Mouse (Mus musculus) small intestine, adult 2 months (tissue): ENCODE measurements around the gene Flot1. TPM values are rescaled to one million over a fixed set of nuclear protein-coding genes. Genes with fewer than 3 reads are reported as not detected.

ENCODE experiments used
- H3K27ac ChIP-seq: fragments of 200-500 bp; 2 replicates; pipeline ENCODE4 v1.5.1; 2012; ENCODE audit warnings: low read depth, low read length, control low read depth, inconsistent platforms; ENCODE audit not compliant: insufficient read depth
- H3K27me3 ChIP-seq: fragments of 200-500 bp; 2 replicates; pipeline ENCODE4 v1.6.1; 2012; ENCODE audit warnings: mild to moderate bottlenecking, moderate library complexity, low read length, inconsistent platforms; ENCODE audit not compliant: control insufficient read depth, insufficient read depth
- H3K36me3 ChIP-seq: fragments of 200-500 bp; 2 replicates; pipeline ENCODE4 v1.6.1; 2012; ENCODE audit warnings: mild to moderate bottlenecking, low read length, control low read depth, inconsistent platforms; ENCODE audit not compliant: control insufficient read depth, insufficient read depth
- H3K4me1 ChIP-seq: fragments of 200-500 bp; 2 replicates; pipeline ENCODE4 v1.6.1; 2012; ENCODE audit warnings: low read length, inconsistent platforms, mixed read lengths; ENCODE audit not compliant: control insufficient read depth, insufficient read depth, insufficient read length
- H3K4me3 ChIP-seq: fragments of 200-500 bp; 2 replicates; pipeline ENCODE4 v1.5.1; 2012; ENCODE audit warnings: low read depth, mild to moderate bottlenecking, control low read depth, inconsistent platforms, low read length, moderate library complexity
- CTCF ChIP-seq: fragments of 200-500 bp; IDR thresholded peaks from 2 replicates; pipeline ENCODE4 v1.5.1; 2012; ENCODE audit warnings: low read depth, mild to moderate bottlenecking, control low read depth, inconsistent platforms, low read length, moderate library complexity, mixed read lengths; ENCODE audit not compliant: insufficient replicate concordance, insufficient read length; ENCODE audit errors: extremely low read depth
- POLR2A ChIP-seq: fragments of 200-500 bp; IDR thresholded peaks from 2 replicates; pipeline ENCODE4 v1.6.1; 2012; ENCODE audit warnings: low read depth, mild to moderate bottlenecking, control low read depth, inconsistent platforms, low read length, moderate library complexity
- WGBS: fragments of 180-500 bp; shearing (Covaris S2); methylation state at CpG from one replicate; pipeline ENCODE4 v1.1.7; 2018; 5-methylcytosine and 5-hydroxymethylcytosine counted together
- polyA plus RNA-seq: library from polyadenylated mRNA; depleted of rRNA; stranded (reverse); fragments of >200 nt; gene quantifications from 2 replicates; pipeline ENCODE4 v1.2.3, GENCODE M21; 2012; rRNA removed

The Flot1 gene
- polyA plus RNA-seq, result 33.4 and 53.2 TPM in 2 replicates

DNA sequence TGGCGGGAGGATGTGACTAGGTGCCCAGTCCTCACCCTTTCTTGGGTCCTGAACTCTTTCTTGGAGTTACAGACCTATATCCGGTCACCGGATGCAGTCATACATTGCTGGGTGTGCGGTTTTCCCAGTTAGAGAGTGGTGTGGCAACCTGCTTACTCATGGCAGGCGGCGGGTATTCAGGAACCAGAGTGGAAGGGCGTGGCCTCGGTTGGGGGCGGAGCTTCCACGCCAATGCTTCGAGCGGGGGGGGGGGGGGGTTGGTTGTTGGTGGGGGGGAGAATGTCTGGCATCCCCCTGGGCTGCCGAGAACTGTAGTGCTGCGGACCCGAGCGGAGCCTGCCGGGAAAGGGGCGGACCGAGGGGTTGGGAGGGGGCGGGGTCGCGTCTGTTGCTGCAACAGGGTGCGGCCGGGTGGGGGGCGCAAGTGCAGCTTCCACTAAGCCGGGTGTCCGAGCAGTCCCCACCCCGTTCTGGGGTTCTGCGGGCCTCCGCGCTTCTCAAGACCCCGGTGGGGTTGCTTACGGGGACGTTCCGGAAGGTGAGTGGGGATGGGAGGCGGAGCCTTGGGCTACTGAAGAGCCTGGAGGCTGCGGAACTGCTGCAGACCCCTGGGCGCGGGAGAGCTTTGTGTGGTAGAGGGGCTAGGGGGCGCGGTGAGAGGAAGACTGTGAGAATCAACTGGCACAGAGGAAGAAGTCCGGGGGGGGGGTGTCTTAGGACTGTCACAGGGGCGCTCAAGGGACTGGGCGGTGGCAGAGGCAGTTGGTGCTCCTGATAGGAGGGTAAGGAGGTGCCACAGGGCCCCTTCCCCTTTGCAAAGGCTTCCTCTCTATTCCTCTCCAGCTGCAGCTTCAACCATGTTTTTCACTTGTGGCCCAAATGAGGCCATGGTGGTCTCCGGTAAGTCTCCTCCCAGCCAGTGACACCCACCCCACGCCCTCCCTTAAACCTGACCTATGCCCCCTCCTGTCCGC is at the start of gene Flot1:
Gene Flot1, plus strand, starts transcription at position 267 of the 974 bp plus-strand sequence.
- peak within 1 kb of the TSS; percentile 72 for H3K27ac ChIP-seq
- peaks cover 2% of the 10 kb centered on the region; the same call in 1 of the 2 replicates for H3K4me1 ChIP-seq
- WGBS, result under 1% methylated on average over 47 of the region's 47 CpGs
- H3K4me3 ChIP-seq, result peak within 1 kb of the TSS; percentile 74
- TF ChIP-seq CTCF, result no peak
- no peak; the same call in 1 of the 2 replicates for TF ChIP-seq POLR2A
- H3K36me3 ChIP-seq, result peaks cover 10% of the 10 kb centered on the region; the same call in 1 of the 2 replicates
- no peaks in the 10 kb centered on the region for H3K27me3 ChIP-seq

DNA sequence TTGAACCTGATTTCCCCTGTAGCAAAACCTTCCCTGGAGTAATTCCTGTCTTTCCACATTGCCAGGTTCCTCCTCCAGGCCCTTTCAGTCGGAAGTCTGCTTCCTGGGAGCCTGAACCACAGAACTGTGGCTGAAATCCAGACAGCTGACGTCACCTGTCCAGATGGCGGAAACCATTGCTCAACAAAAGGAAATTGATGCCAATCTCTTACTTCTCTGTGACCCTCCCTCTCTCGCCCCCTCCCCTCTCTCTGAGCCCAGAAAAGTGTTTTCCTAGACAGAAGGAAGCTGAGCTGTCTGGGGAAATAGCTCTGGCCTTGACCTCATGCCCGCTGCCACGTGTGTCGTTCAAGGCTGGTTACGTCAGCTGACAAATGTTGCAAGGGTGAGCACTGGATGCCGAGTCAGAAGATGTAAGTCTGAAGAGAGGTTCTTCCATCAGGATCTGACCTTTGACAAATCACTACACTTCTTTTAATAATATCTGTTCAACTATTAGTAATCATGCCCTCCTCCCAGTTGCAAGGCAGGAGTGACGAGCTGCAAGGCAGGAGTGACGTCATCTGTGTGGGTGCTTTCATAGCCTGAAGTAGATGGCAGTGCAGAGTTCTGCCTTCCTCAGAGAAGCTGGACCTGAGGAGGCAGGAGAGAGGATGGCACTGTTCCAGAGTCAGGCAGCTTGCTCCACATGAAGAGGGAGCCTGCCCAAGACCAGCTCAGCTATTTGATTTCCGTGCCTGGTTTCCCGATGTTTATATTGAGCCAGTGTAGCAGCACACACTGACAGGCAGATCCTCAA is 46.0 kb upstream of the Flot1 start:
- H3K27me3 ChIP-seq, result no peaks in the 10 kb centered on the region
- 28% methylated on average over 13 of the region's 13 CpGs for WGBS
- H3K4me3 ChIP-seq, result no peak overlapping the region
- peak overlapping the region; percentile 63 for H3K27ac ChIP-seq
- H3K4me1 ChIP-seq, result peaks cover 9% of the 10 kb centered on the region; the same call in 1 of the 2 replicates
- no peaks in the 10 kb centered on the region for H3K36me3 ChIP-seq
- TF ChIP-seq CTCF, result no peak
- no peak for TF ChIP-seq POLR2A

DNA sequence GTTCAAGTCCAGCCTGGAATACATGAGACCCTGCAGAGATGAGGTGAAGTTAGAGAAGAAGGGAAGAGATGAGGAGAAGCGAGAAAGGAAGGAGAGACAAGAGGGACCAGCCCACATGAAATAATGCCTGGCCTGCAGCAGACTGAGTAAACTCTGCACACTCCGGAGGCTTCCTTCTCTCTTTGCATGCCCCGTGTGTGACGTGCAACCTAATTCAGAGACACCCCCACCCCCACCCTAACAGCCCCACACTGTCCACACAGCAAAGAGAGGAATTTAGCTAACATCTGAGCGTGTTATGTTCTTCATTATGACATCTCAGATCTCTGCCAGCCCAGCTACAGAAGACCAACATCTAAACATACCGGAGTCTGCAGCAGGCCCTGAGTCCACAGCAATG is 44.1 kb upstream of the Flot1 start:
- H3K27me3 ChIP-seq, result no peaks in the 10 kb centered on the region
- H3K27ac ChIP-seq, result peak overlapping the region; percentile 44; the same call in 1 of the 2 replicates
- H3K4me1 ChIP-seq, result peaks cover 9% of the 10 kb centered on the region; the same call in 1 of the 2 replicates
- TF ChIP-seq POLR2A (no peak), CTCF (no peak)
- no peak overlapping the region for H3K4me3 ChIP-seq
- H3K36me3 ChIP-seq, result no peaks in the 10 kb centered on the region
- WGBS, result 77% methylated on average over 6 of the region's 6 CpGs

DNA sequence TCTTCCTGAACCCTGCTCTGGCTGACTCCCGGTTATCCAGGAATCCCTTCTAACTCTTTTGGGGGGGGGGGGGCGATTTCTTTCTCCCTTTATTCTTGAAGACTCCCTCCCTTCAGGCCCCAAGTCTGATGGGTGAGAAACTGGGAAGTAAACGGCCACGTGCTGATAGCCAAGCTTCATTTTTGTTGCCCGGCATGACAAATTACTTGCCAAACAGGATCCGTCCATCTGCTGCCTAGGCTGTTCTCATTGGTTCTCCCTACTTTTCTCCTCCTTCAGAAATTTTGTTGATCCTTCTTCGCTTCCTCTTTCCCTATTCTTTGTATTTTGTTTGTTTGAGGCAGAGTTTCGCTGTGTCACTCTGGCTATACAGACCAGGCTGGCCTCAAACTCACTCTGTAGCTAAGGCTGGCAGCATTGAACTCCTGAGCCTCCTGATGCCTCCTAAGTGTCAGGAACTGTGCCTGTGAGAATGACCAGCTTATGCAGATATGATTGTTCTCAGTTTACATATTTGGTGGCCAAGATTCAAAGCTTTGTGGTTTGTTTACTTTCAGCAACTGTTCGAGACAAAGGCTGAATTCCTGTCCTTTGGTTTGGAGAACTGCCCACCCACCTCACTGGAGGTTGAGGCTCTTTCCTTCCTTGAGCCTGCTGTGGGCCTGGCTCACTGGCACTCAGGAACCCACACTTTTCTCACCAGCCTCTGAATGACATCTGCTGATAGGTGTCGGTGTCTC is 43.4 kb upstream of the Flot1 start:
- peak overlapping the region; percentile 44 for H3K27ac ChIP-seq
- H3K36me3 ChIP-seq, result no peaks in the 10 kb centered on the region
- H3K4me3 ChIP-seq, result no peak overlapping the region
- 44% methylated on average over 10 of the region's 10 CpGs for WGBS
- TF ChIP-seq CTCF (no peak), POLR2A (no peak)
- peaks cover 9% of the 10 kb centered on the region; the same call in 1 of the 2 replicates for H3K4me1 ChIP-seq
- H3K27me3 ChIP-seq, result no peaks in the 10 kb centered on the region

DNA sequence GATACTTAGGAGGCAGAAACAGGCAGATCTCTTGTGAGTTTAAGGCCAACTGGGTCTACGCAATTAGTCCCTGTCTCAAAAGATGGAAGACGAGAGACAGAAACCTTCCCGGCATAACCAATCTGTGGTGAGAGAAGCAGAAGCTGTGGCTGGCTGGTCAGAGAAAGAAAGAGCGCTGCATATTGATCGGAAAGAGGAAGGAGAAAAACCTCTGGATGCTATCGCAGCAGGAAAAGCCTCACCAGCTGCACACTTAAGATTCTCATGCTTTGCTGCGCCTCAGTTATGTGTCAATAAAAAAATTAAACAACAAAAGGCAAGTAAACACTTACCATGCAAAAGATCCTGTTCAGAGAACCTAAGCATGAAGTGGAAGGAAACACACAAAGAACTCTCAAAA is 42.7 kb upstream of the Flot1 start:
- TF ChIP-seq CTCF, result no peak
- TF ChIP-seq POLR2A, result no peak
- H3K4me3 ChIP-seq, result no peak overlapping the region
- 83% methylated on average over 7 of the region's 7 CpGs for WGBS
- peaks cover 9% of the 10 kb centered on the region; the same call in 1 of the 2 replicates for H3K4me1 ChIP-seq
- H3K27ac ChIP-seq, result peak overlapping the region; percentile 44; the same call in 1 of the 2 replicates
- H3K36me3 ChIP-seq, result no peaks in the 10 kb centered on the region
- no peaks in the 10 kb centered on the region for H3K27me3 ChIP-seq

DNA sequence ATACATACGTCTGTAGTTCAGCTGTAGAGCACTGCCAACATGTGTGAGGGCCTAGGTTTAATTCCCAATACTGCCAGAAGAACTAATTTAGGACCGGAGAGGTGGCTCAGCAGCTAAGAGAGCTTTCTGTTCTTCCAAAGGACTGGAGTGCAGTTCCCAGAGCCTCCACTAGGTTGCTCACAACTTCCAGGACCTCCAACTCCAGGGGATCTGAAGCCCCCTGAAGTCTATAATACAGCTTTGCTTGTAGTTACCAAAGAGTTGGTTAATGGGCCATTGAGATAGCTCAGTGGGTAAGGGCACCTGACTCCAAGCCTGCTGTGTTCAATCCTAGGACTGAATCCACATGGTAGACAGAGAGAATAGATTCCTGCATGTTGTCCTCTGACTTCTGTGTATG is 40.6 kb upstream of the Flot1 start:
- H3K36me3 ChIP-seq, result no peaks in the 10 kb centered on the region
- peaks cover 2% of the 10 kb centered on the region; the same call in 1 of the 2 replicates for H3K4me1 ChIP-seq
- 85% methylated on average over 2 of the region's 2 CpGs for WGBS
- peak; percentile 48; the same call in 1 of the 2 replicates for TF ChIP-seq CTCF
- TF ChIP-seq POLR2A, result no peak
- no peaks in the 10 kb centered on the region for H3K27me3 ChIP-seq
- no peak overlapping the region for H3K27ac ChIP-seq
- H3K4me3 ChIP-seq, result no peak overlapping the region
